In the genomic region with DNA sequence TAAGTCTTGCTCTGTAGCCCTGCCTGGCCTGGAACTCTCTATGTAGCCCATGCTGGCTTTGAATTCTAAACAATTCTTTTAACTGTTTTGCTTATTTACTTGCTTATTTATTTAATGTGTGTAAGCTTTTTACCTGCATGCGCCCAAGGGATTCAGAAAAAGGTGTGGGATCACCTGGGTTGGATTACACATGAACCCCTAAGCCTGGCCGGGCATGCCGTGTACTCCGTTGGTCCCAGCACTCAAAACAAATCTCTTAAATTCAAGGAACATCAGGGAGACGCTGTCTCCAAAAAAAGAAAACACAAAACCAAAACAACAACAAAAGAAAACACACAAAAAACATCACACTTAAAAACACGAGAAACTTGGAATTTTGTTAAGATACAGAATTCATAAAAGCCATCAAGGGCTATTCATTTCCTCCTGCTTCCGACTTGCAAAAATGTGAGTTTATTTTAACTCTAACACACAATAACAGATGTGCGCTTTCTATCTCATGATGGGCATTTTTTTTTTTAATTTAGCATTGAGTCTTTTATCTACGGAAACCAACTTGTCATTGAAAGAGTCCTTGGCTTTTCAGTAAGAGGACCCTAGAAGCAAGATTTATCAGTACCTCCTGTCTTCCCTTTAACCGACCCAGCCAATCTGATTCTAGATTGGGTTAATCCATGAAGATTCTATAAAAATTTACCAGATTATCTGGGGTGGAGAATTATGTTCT, we compare ENCODE assay signal across 8 mouse cellular contexts. TPM values are rescaled to one million over a fixed set of nuclear protein-coding genes. Genes with fewer than 3 reads are reported as not detected.
DNase-seq lines count a peak whose midpoint lies in the region; ATAC-seq and TF ChIP-seq lines count a peak whose summit lies in the region.

No protein-coding gene starts in this region.

- ATAC-seq in limb, embryonic 13.5 days (ENCODE audit: low FRiP score, low read depth) = no peak
- ATAC-seq in stomach, embryonic 15.5 days (ENCODE audit: insufficient read depth, low FRiP score, low read depth) = no peak

- H3K4me2 ChIP-seq in limb, embryonic 13.5 days (replicated peaks) = peak overlapping the region; percentile 73
- peak overlapping the region; percentile 62 for H3K4me2 ChIP-seq in stomach, embryonic 15.5 days

- peaks cover 4% of the 10 kb centered on the region for H3K4me1 ChIP-seq in cerebellum, adult 2 months (ENCODE audit: control insufficient read depth, insufficient read depth, low read length)
- peaks cover 16% of the 10 kb centered on the region for H3K4me1 ChIP-seq in limb, embryonic 13.5 days
- peaks cover 5% of the 10 kb centered on the region for H3K4me1 ChIP-seq in stomach, embryonic 15.5 days

- no peaks in the 10 kb centered on the region for H3K27me3 ChIP-seq in cerebellum, adult 2 months (ENCODE audit: control insufficient read depth, insufficient read depth, low read length)
- no peaks in the 10 kb centered on the region for H3K27me3 ChIP-seq in limb, embryonic 13.5 days
- H3K27me3 ChIP-seq in stomach, embryonic 15.5 days (replicated peaks) = no peaks in the 10 kb centered on the region

- peak overlapping the region; percentile 99 for H3K9ac ChIP-seq in limb, embryonic 13.5 days
- H3K9ac ChIP-seq in stomach, embryonic 15.5 days = no peak overlapping the region; the same call in 1 of the 2 replicates

- H3K4me3 ChIP-seq in cerebellum, adult 2 months (replicated peaks; ENCODE audit: insufficient read depth, low read depth, low read length) = peak overlapping the region; percentile 59
- H3K4me3 ChIP-seq in limb, embryonic 13.5 days = peak overlapping the region; percentile 99
- peak overlapping the region; percentile 98 for H3K4me3 ChIP-seq in stomach, embryonic 15.5 days (replicated peaks)

- no peak for TF ChIP-seq CTCF in cerebellum, adult 2 months (IDR thresholded peaks at IDR 0.05; ENCODE audit: borderline replicate concordance, insufficient read depth, low read depth, low read length)

- H3K9me3 ChIP-seq in limb, embryonic 13.5 days = no peaks in the 10 kb centered on the region
- no peaks in the 10 kb centered on the region for H3K9me3 ChIP-seq in stomach, embryonic 15.5 days

- no peak for TF ChIP-seq POLR2A in cerebellum, adult 2 months (IDR thresholded peaks at IDR 0.05; ENCODE audit: borderline replicate concordance, insufficient read depth, low read length)

- DNase-seq in cerebellum, adult 2 months = peak in 1 of 2 experiments; percentile 18
- no peak for DNase-seq in cerebellum, adult 11 months
- peak; percentile 27 for DNase-seq in thymus, postnatal 4 days
- no peak for DNase-seq in thymus, adult 18-20 months
- no peak for DNase-seq in urinary bladder, adult 18-20 months (ENCODE audit: low spot score in 2 of 2)
- no peak for DNase-seq in thymus, postnatal 0 days (ENCODE audit: low spot score)

- WGBS in cerebellum, adult 2 months = 63% methylated on average over 10 of the region's 10 CpGs
- WGBS in limb, embryonic 13.5 days = 69% methylated on average over 10 of the region's 10 CpGs
- 61% methylated on average over 10 of the region's 10 CpGs for WGBS in stomach, embryonic 15.5 days

- peaks cover 3% of the 10 kb centered on the region; the same call in 1 of the 2 replicates for H3K36me3 ChIP-seq in limb, embryonic 13.5 days
- H3K36me3 ChIP-seq in stomach, embryonic 15.5 days = no peaks in the 10 kb centered on the region

- peak overlapping the region; percentile 81 for H3K27ac ChIP-seq in cerebellum, adult 2 months (ENCODE audit: insufficient read depth, low read length)
- H3K27ac ChIP-seq in limb, embryonic 13.5 days = peak overlapping the region; percentile 98
- H3K27ac ChIP-seq in stomach, embryonic 15.5 days = peak overlapping the region; percentile 80

RNA-seq across cellular contexts. Expression of a gene that starts 0.7 kb away (rescaled TPM):
- 48.0 and 48.8 TPM in 2 replicates for polyA plus RNA-seq in cerebellum, adult 2 months (2012; rRNA removed)
- polyA plus RNA-seq in limb, embryonic 13.5 days (2015; fragmentation: Nextera tagmentation; extraction: Ambion mirVana) = 158 and 171 TPM in 2 replicates
- 144 and 156 TPM in 2 replicates for polyA plus RNA-seq in stomach, embryonic 15.5 days (2015; fragmentation: Nextera tagmentation; extraction: Ambion mirVana)
- polyA plus RNA-seq in thymus, postnatal 0 days (2015; fragmentation: Nextera tagmentation; extraction: Ambion mirVana) = 127 and 149 TPM in 2 replicates

RNA-seq across cellular contexts. Expression of a gene that starts 42.3 kb away (rescaled TPM):
- polyA plus RNA-seq in cerebellum, adult 2 months (2012; rRNA removed) = 116 and 118 TPM in 2 replicates
- polyA plus RNA-seq in limb, embryonic 13.5 days (2015; fragmentation: Nextera tagmentation; extraction: Ambion mirVana) = 332 and 346 TPM in 2 replicates
- polyA plus RNA-seq in stomach, embryonic 15.5 days (2015; fragmentation: Nextera tagmentation; extraction: Ambion mirVana) = 436 and 499 TPM in 2 replicates
- polyA plus RNA-seq in thymus, postnatal 0 days (2015; fragmentation: Nextera tagmentation; extraction: Ambion mirVana) = 258 and 291 TPM in 2 replicates

RNA-seq across cellular contexts. Expression of a gene that starts 42.4 kb away (rescaled TPM):
- polyA plus RNA-seq in cerebellum, adult 2 months (2012; rRNA removed) = 156 and 173 TPM in 2 replicates
- 382 and 414 TPM in 2 replicates for polyA plus RNA-seq in limb, embryonic 13.5 days (2015; fragmentation: Nextera tagmentation; extraction: Ambion mirVana)
- polyA plus RNA-seq in stomach, embryonic 15.5 days (2015; fragmentation: Nextera tagmentation; extraction: Ambion mirVana) = 499 and 561 TPM in 2 replicates
- 316 and 385 TPM in 2 replicates for polyA plus RNA-seq in thymus, postnatal 0 days (2015; fragmentation: Nextera tagmentation; extraction: Ambion mirVana)
